Mouse (Mus musculus) midbrain, postnatal 0 days (tissue): ENCODE measurements around the gene Gm13285. TPM values are rescaled to one million over a fixed set of nuclear protein-coding genes. Genes with fewer than 3 reads are reported as not detected.
"Not testable (repeated sequence)": the region's sequence is repeated elsewhere in the genome, so short reads cannot be mapped to it uniquely, and the experiment has no call there.

Experiments used
- ATAC-seq: fragments of 200-750 bp; cut with Nextera tagmentation; 2 replicates; pipeline ENCODE4 v1.8.0; 2017; ENCODE audit warnings: moderate number of reproducible peaks, mild to moderate bottlenecking, moderate TSS enrichment, moderate library complexity; ENCODE audit not compliant: low FRiP score
- DNase-seq: peaks from one replicate; pipeline ENCODE4 v3.0.0-alpha.2; 2015; ENCODE audit warnings: low spot score
- H3K27ac ChIP-seq: fragments of 300-500 bp; sonication (generic); 2 replicates; pipeline ENCODE4 v1.5.1; 2014; ENCODE audit warnings: low read depth, mild to moderate bottlenecking, low read length, mixed read lengths
- H3K27me3 ChIP-seq: fragments of 300-500 bp; sonication (generic); 2 replicates; pipeline ENCODE4 v1.6.1; 2014; ENCODE audit warnings: low read length, control low read depth, mixed read lengths; ENCODE audit not compliant: insufficient read depth
- H3K36me3 ChIP-seq: fragments of 300-500 bp; sonication (generic); 2 replicates; pipeline ENCODE4 v1.6.1; 2014; ENCODE audit warnings: low read length, control low read depth, mixed read lengths; ENCODE audit not compliant: insufficient read depth
- H3K4me1 ChIP-seq: fragments of 300-500 bp; sonication (generic); 2 replicates; pipeline ENCODE4 v1.6.1; 2014; ENCODE audit warnings: mild to moderate bottlenecking, control low read depth, antibody characterized with exemption, low read length, mixed read lengths; ENCODE audit not compliant: insufficient read depth
- H3K4me2 ChIP-seq: fragments of 300-500 bp; sonication (generic); 2 replicates; pipeline ENCODE4 v1.6.1; 2014; ENCODE audit warnings: low read depth, mild to moderate bottlenecking, low read length, mixed read lengths; ENCODE audit not compliant: poor library complexity, severe bottlenecking
- H3K4me3 ChIP-seq: fragments of 300-500 bp; sonication (generic); 2 replicates; pipeline ENCODE4 v1.5.1; 2014; ENCODE audit warnings: low read depth, mild to moderate bottlenecking, low read length, moderate library complexity
- H3K9ac ChIP-seq: fragments of 300-500 bp; sonication (generic); replicated peaks from 2 replicates; pipeline ENCODE4 v1.6.1; 2014; ENCODE audit warnings: mild to moderate bottlenecking, low read length, moderate library complexity, mixed read lengths; ENCODE audit not compliant: poor library complexity, severe bottlenecking
- H3K9me3 ChIP-seq: fragments of 300-500 bp; sonication (generic); 2 replicates; pipeline ENCODE4 v1.6.1; 2016; ENCODE audit warnings: low read length, control low read depth
- CTCF ChIP-seq: IDR thresholded peaks from 2 replicates; pipeline ENCODE4 v1.5.1; 2016; ENCODE audit warnings: antibody characterized with exemption, mild to moderate bottlenecking
- WGBS: fragments of 180-500 bp; shearing (Covaris S2); extraction: QIAGEN DNeasy Blood & Tissue Kit; methylation state at CpG from one replicate; pipeline ENCODE4 v1.1.7; 2014; 5-methylcytosine and 5-hydroxymethylcytosine counted together
- polyA plus RNA-seq: library from polyadenylated mRNA; unstranded; fragments of >200 nt; fragmentation: Nextera tagmentation; extraction: Ambion mirVana; gene quantifications from 2 replicates; pipeline ENCODE4 v1.2.1, GENCODE M21; 2015
- total RNA-seq: library from RNA; depleted of rRNA; stranded (reverse); fragments of >200 nt; gene quantifications from 2 replicates; pipeline ENCODE4 v1.2.3, GENCODE M21; 2014

Gene Gm13285
- total and polyA plus RNA-seq, 2 experiments from 2014 or later = not detected

GRCm38 (mm10) chr4:88805761-88806160 is 6.3 kb downstream of the Gm13285 start:
- TF ChIP-seq CTCF = peak; percentile 14; the same call in 1 of the 2 replicates
- not testable (repeated sequence) for H3K4me1 ChIP-seq, H3K27ac ChIP-seq, H3K4me3 ChIP-seq, H3K36me3 ChIP-seq, ATAC-seq, DNase-seq, H3K27me3 ChIP-seq, H3K9me3 ChIP-seq, H3K9ac ChIP-seq
- H3K4me2 ChIP-seq = peak overlapping the region; percentile 35
- no CpG with 5 or more reads among the region's 34 CpGs for WGBS

- TF ChIP-seq CTCF = no peak
- WGBS = 66% methylated on average over 3 of the region's 3 CpGs
- H3K27ac ChIP-seq = no peak within 1 kb of the TSS
- H3K4me1 ChIP-seq = no peaks in the 10 kb centered on the region
- no peak within 1 kb of the TSS for H3K9ac ChIP-seq
- no peaks in the 10 kb centered on the region for H3K36me3 ChIP-seq
- ATAC-seq = no peak
- H3K4me3 ChIP-seq = no peak within 1 kb of the TSS
- no peaks in the 10 kb centered on the region for H3K9me3 ChIP-seq
- no peaks in the 10 kb centered on the region for H3K27me3 ChIP-seq
- H3K4me2 ChIP-seq = no peak within 1 kb of the TSS
- no peak for DNase-seq
Measured at GRCm38 (mm10) chr4:88815928-88816327, 16.5 kb downstream of the Gm13285 start, which contains the start of gene Ifna7. Gene Ifna7 (plus strand): TSS chr4:88816228.

DNA sequence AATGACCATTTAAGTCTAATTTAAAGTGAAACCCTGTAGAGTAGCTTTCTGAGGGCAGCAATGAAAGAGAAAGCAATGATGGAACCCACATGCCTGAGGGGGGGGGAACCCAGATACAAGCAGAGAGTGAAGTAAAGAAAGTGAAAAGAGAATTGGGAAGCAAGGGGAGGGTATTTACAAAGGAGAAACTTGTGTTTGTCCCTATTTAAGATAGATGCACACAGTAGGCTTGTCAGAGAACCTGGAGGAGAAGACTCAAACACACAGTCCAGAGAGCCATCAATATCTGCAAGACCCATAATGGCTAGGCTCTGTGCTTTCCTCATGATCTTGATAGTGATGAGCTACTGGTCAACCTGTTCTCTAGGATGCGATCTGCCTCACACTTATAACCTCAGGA is 20.2 kb downstream of the Gm13285 start, which contains the start of gene Ifna11:
Ifna11 (plus strand) TSS at position 301 of the 400 bp plus-strand sequence.
- 89% methylated on average over 1 of the region's 1 CpGs for WGBS
- H3K27ac ChIP-seq = no peak within 1 kb of the TSS
- no peak within 1 kb of the TSS for H3K4me3 ChIP-seq
- H3K4me2 ChIP-seq = no peak within 1 kb of the TSS
- no peaks in the 10 kb centered on the region for H3K27me3 ChIP-seq
- H3K9me3 ChIP-seq = no peaks in the 10 kb centered on the region
- DNase-seq = no peak
- no peak for TF ChIP-seq CTCF
- H3K4me1 ChIP-seq = no peaks in the 10 kb centered on the region
- H3K9ac ChIP-seq = no peak within 1 kb of the TSS
- H3K36me3 ChIP-seq = no peaks in the 10 kb centered on the region
- no peak for ATAC-seq

GRCm38 (mm10) chr4:88822995-88823394 is 23.5 kb downstream of the Gm13285 start:
- WGBS = 18% methylated on average over 4 of the region's 4 CpGs
- no peaks in the 10 kb centered on the region for H3K9me3 ChIP-seq
- H3K27ac ChIP-seq = no peak overlapping the region
- ATAC-seq (no peak), DNase-seq (peak; percentile 42)
- no peak overlapping the region for H3K9ac ChIP-seq
- no peaks in the 10 kb centered on the region for H3K4me1 ChIP-seq
- no peak overlapping the region for H3K4me2 ChIP-seq
- TF ChIP-seq CTCF = peak; percentile 75
- H3K4me3 ChIP-seq = no peak overlapping the region
- no peaks in the 10 kb centered on the region for H3K27me3 ChIP-seq
- H3K36me3 ChIP-seq = no peaks in the 10 kb centered on the region

- not testable (repeated sequence) for H3K27me3 ChIP-seq, DNase-seq, ATAC-seq, H3K4me3 ChIP-seq, H3K9ac ChIP-seq, H3K36me3 ChIP-seq, H3K27ac ChIP-seq, H3K9me3 ChIP-seq, H3K4me2 ChIP-seq, H3K4me1 ChIP-seq
Measured at GRCm38 (mm10) chr4:88827116-88827515, 27.7 kb downstream of the Gm13285 start, which contains the start of gene Ifna6. Gene Ifna6 (plus strand): TSS chr4:88827416.

GRCm38 (mm10) chr4:88830523-88830922 is 31.1 kb downstream of the Gm13285 start:
- Histone ChIP-seq H3K36me3 (no peaks in the 10 kb centered on the region), H3K27me3 (no peaks in the 10 kb centered on the region), H3K9me3 (no peaks in the 10 kb centered on the region), H3K27ac (no peak overlapping the region), H3K4me2 (no peak overlapping the region), H3K4me3 (no peak overlapping the region), H3K9ac (no peak overlapping the region), H3K4me1 (no peaks in the 10 kb centered on the region)
- ATAC-seq = no peak
- WGBS = 19% methylated on average over 4 of the region's 4 CpGs
- TF ChIP-seq CTCF = peak; percentile 74
- peak; percentile 17 for DNase-seq

GRCm38 (mm10) chr4:88835225-88835624 is 35.8 kb downstream of the Gm13285 start, which contains the start of gene Ifna5:
Gene Ifna5 (plus strand): TSS chr4:88835525.
- not testable (repeated sequence) for H3K36me3 ChIP-seq, H3K4me3 ChIP-seq, H3K27ac ChIP-seq, H3K4me2 ChIP-seq, H3K27me3 ChIP-seq, H3K9ac ChIP-seq, H3K4me1 ChIP-seq, DNase-seq, ATAC-seq, H3K9me3 ChIP-seq
- 73% methylated on average over 1 of the region's 1 CpGs for WGBS
